Mouse (Mus musculus) kidney, adult 2 months (tissue): ENCODE measurements around the gene D330020A13Rik. TPM values are rescaled to one million over a fixed set of nuclear protein-coding genes. Genes with fewer than 3 reads are reported as not detected.

Source experiments
- DNase-seq: peaks from one replicate; pipeline ENCODE4 v3.0.0; 2021
- H3K27ac ChIP-seq: fragments of 200-500 bp; 2 replicates; pipeline ENCODE4 v1.5.1; 2012; ENCODE audit warnings: low read depth, low read length, control low read depth, inconsistent platforms; ENCODE audit not compliant: insufficient read depth
- H3K27me3 ChIP-seq: fragments of 200-500 bp; replicated peaks from 2 replicates; pipeline ENCODE4 v1.6.1; 2012; ENCODE audit warnings: mild to moderate bottlenecking, moderate library complexity, low read length, inconsistent platforms; ENCODE audit not compliant: control insufficient read depth, insufficient read depth
- H3K36me3 ChIP-seq: fragments of 200-500 bp; 2 replicates; pipeline ENCODE4 v1.6.1; 2012; ENCODE audit warnings: mild to moderate bottlenecking, moderate library complexity, low read length, inconsistent platforms; ENCODE audit not compliant: control insufficient read depth, insufficient read depth
- H3K4me1 ChIP-seq: fragments of 200-500 bp; 2 replicates; pipeline ENCODE4 v1.6.1; 2011; ENCODE audit warnings: low read length; ENCODE audit not compliant: control insufficient read depth, insufficient read depth
- H3K4me3 ChIP-seq: fragments of 200-500 bp; 2 replicates; pipeline ENCODE4 v1.5.1; 2011; ENCODE audit warnings: mild to moderate bottlenecking, low read depth, low read length, control low read depth; ENCODE audit not compliant: insufficient read depth
- CTCF ChIP-seq: fragments of 200-500 bp; conservative IDR thresholded peaks from 2 replicates; pipeline ENCODE4 v1.5.1; 2011; ENCODE audit warnings: low read depth, mild to moderate bottlenecking, control low read depth, low read length, moderate library complexity, mixed read lengths; ENCODE audit not compliant: insufficient read depth, insufficient read length
- POLR2A ChIP-seq: fragments of 200-500 bp; IDR thresholded peaks from one replicate; pipeline ENCODE4 v1.6.1; 2011; ENCODE audit warnings: low read depth, low read length, control low read depth
- WGBS: fragments of 180-500 bp; shearing (Covaris S2); methylation state at CpG from one replicate; pipeline ENCODE4 v1.1.7; 2018; 5-methylcytosine and 5-hydroxymethylcytosine counted together
- polyA plus RNA-seq: library from polyadenylated mRNA; depleted of rRNA; stranded (reverse); fragments of >200 nt; gene quantifications from 2 replicates; pipeline ENCODE4 v1.2.3, GENCODE M21; 2012

The D330020A13Rik gene
- polyA plus RNA-seq, 1 experiment: 0.09 TPM

GRCm38 (mm10) chr6:120274887-120275286 lies 19.3 kb upstream of the D330020A13Rik start:
- Histone ChIP-seq H3K4me3 (no peak overlapping the region), H3K27me3 (no peaks in the 10 kb centered on the region), H3K27ac (no peak overlapping the region), H3K4me1 (peaks cover 5% of the 10 kb centered on the region; the same call in 1 of the 2 replicates), H3K36me3 (no peaks in the 10 kb centered on the region)
- WGBS: 54% methylated on average over 4 of the region's 4 CpGs
- DNase-seq: no peak
- TF ChIP-seq CTCF (no peak), POLR2A (no peak)

DNA sequence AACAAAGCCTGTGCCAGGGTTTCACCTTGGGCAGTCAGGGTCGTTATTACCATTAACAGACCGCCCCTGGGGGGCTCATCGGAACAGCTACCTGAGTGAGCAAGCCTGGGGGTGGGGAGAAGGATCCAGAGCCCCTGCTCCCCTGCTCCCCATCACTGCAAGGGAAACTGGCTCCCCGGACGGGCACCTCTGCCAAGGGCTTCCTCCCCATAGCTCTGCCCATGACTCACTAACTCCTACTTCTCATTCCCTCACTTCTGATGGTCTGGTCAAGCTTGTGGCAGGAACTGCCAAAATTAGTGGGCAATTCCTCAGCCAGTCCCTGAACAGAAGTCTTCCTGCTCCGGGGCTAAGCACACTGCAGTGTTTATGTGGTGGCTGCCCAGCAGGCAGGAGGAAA lies 18.9 kb upstream of the D330020A13Rik start:
- 44% methylated on average over 6 of the region's 6 CpGs for WGBS
- DNase-seq: no peak
- TF ChIP-seq CTCF (no peak), POLR2A (no peak)
- Histone ChIP-seq H3K36me3 (no peaks in the 10 kb centered on the region), H3K27ac (no peak overlapping the region), H3K4me1 (peaks cover 5% of the 10 kb centered on the region; the same call in 1 of the 2 replicates), H3K4me3 (no peak overlapping the region), H3K27me3 (no peaks in the 10 kb centered on the region)

DNA sequence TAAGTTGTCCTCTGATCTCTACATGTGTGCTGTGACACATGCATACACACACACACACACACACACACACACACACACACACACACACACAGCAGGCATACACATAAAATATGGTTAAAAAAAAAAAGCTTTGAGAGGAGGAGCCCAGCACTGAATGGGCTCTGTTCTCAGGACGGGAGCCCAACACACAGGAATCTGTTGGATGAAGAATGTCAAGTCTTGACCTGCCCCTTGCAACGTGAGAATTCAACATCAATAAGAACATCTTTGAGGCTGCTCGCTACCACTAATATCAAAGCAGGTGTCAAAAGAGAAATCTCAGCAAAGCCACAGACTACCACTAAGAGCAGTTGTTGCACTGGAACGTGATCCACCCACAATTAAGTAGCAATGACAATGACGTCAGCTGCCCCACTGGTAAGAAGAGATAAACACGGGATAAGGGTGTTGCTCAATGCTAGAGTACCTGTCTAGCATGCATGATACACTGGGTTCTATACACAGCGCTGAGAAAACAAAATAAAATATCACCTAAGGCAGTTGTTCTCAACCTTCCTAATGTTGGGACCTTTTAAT lies 17.2 kb upstream of the D330020A13Rik start:
- WGBS: 80% methylated on average over 7 of the region's 7 CpGs
- Histone ChIP-seq H3K27me3 (no peaks in the 10 kb centered on the region), H3K4me3 (no peak overlapping the region), H3K27ac (no peak overlapping the region), H3K4me1 (peaks cover 5% of the 10 kb centered on the region; the same call in 1 of the 2 replicates), H3K36me3 (no peaks in the 10 kb centered on the region)
- DNase-seq: no peak
- TF ChIP-seq POLR2A (no peak), CTCF (no peak)

GRCm38 (mm10) chr6:120287279-120287678 lies 6.9 kb upstream of the D330020A13Rik start:
- WGBS: 45% methylated on average over 9 of the region's 9 CpGs
- H3K4me1 ChIP-seq: no peaks in the 10 kb centered on the region
- H3K4me3 ChIP-seq: no peak overlapping the region
- H3K27me3 ChIP-seq: no peaks in the 10 kb centered on the region
- DNase-seq: peak; percentile 50
- TF ChIP-seq CTCF: no peak
- no peak overlapping the region for H3K27ac ChIP-seq
- H3K36me3 ChIP-seq: no peaks in the 10 kb centered on the region

- H3K36me3 ChIP-seq: no peaks in the 10 kb centered on the region
- no peaks in the 10 kb centered on the region for H3K4me1 ChIP-seq
- TF ChIP-seq CTCF: no peak
- no peak for TF ChIP-seq POLR2A
- no peak for DNase-seq
- H3K27ac ChIP-seq: no peak overlapping the region
- H3K27me3 ChIP-seq: no peaks in the 10 kb centered on the region
- 69% methylated on average over 7 of the region's 7 CpGs for WGBS
- H3K4me3 ChIP-seq: no peak overlapping the region
Measured at GRCm38 (mm10) chr6:120288541-120288940, 5.6 kb upstream of the D330020A13Rik start.

GRCm38 (mm10) chr6:120289430-120289829 lies 4.7 kb upstream of the D330020A13Rik start:
- H3K4me3 ChIP-seq: no peak overlapping the region
- no peaks in the 10 kb centered on the region for H3K36me3 ChIP-seq
- no peak for DNase-seq
- 92% methylated on average over 4 of the region's 4 CpGs for WGBS
- no peaks in the 10 kb centered on the region for H3K4me1 ChIP-seq
- H3K27me3 ChIP-seq: no peaks in the 10 kb centered on the region
- no peak overlapping the region for H3K27ac ChIP-seq
- TF ChIP-seq CTCF: no peak
- no peak for TF ChIP-seq POLR2A

- no peak for DNase-seq
- Histone ChIP-seq H3K36me3 (no peaks in the 10 kb centered on the region), H3K4me1 (0 out of 2 replicates have a peak, but pooled peaks cover 2% of the 10 kb centered on the region), H3K4me3 (no peak overlapping the region), H3K27me3 (no peaks in the 10 kb centered on the region), H3K27ac (no peak overlapping the region)
- TF ChIP-seq CTCF (no peak), POLR2A (no peak)
- WGBS: 81% methylated on average over 7 of the region's 7 CpGs
Measured at GRCm38 (mm10) chr6:120291396-120292009, 2.7 kb upstream of the D330020A13Rik start.
